Mouse (Mus musculus) MEL (cell line): ENCODE results near the gene St6galnac1.

Source experiments
- CTCF ChIP-seq, 3 experiments: IDR thresholded peaks in 2 of 3; conservative IDR thresholded peaks in 1 of 3; 2 replicates each; pipeline ENCODE4 v1.5.1; 2011 to 2012; ENCODE audit warnings: low read length in 3 of 3, low read depth in 2 of 3, mild to moderate bottlenecking in 2 of 3, improper control_type of control experiment in 1 of 3, inconsistent platforms in 1 of 3, mixed read lengths in 1 of 3, moderate library complexity in 1 of 3; ENCODE audit not compliant: control insufficient read depth in 1 of 3, insufficient read depth in 1 of 3, poor library complexity in 1 of 3, severe bottlenecking in 1 of 3
- ETS1 ChIP-seq: IDR thresholded peaks from 2 replicates; pipeline ENCODE4 v1.6.1; 2012; ENCODE audit warnings: low read depth, mild to moderate bottlenecking, inconsistent platforms, low read length, improper control_type of control experiment, moderate library complexity
- GABPA ChIP-seq: IDR thresholded peaks from 2 replicates; pipeline ENCODE4 v1.6.1; 2012; ENCODE audit warnings: low read depth, mild to moderate bottlenecking, inconsistent platforms, low read length, improper control_type of control experiment, moderate library complexity
- GATA1 ChIP-seq: IDR thresholded peaks from 2 replicates; pipeline ENCODE4 v1.6.1; 2011; ENCODE audit warnings: low read depth, low read length, improper control_type of control experiment
- MAX ChIP-seq: IDR thresholded peaks from 2 replicates; pipeline ENCODE4 v1.6.1; 2011; ENCODE audit warnings: low read length, improper control_type of control experiment
- MAZ ChIP-seq: IDR thresholded peaks from 2 replicates; pipeline ENCODE4 v1.6.1; 2012; ENCODE audit warnings: low read depth, mild to moderate bottlenecking, inconsistent platforms, low read length, improper control_type of control experiment
- POLR2A ChIP-seq, 2 experiments: IDR thresholded peaks; 2 replicates each; pipeline ENCODE4 v1.6.1; 2011 to 2012; ENCODE audit warnings: low read length in 2 of 2, mild to moderate bottlenecking in 2 of 2, control low read depth in 1 of 2, improper control_type of control experiment in 1 of 2, low read depth in 1 of 2, moderate library complexity in 1 of 2; ENCODE audit not compliant: control insufficient read depth in 1 of 2, insufficient read depth in 1 of 2, poor library complexity in 1 of 2
- USF1 ChIP-seq: IDR thresholded peaks from 2 replicates; pipeline ENCODE4 v1.6.1; 2014; ENCODE audit warnings: low read depth, mild to moderate bottlenecking, inconsistent platforms, low read length, improper control_type of control experiment, moderate library complexity
- USF2 ChIP-seq, 2 experiments: IDR thresholded peaks; 2 replicates each; pipeline ENCODE4 v1.6.1; 2011 to 2012; ENCODE audit warnings: improper control_type of control experiment in 2 of 2, low read length in 2 of 2, borderline replicate concordance in 1 of 2, inconsistent platforms in 1 of 2, low read depth in 1 of 2, mild to moderate bottlenecking in 1 of 2; ENCODE audit not compliant: insufficient read depth in 1 of 2
- ZMIZ1 ChIP-seq: IDR thresholded peaks from 2 replicates; pipeline ENCODE4 v1.6.1; 2012; ENCODE audit warnings: low read depth, mild to moderate bottlenecking, inconsistent platforms, low read length, improper control_type of control experiment, moderate library complexity
- ZNF384 ChIP-seq: IDR thresholded peaks from 2 replicates; pipeline ENCODE4 v1.6.1; 2012; ENCODE audit warnings: low read depth, mild to moderate bottlenecking, inconsistent platforms, low read length, improper control_type of control experiment

DNA sequence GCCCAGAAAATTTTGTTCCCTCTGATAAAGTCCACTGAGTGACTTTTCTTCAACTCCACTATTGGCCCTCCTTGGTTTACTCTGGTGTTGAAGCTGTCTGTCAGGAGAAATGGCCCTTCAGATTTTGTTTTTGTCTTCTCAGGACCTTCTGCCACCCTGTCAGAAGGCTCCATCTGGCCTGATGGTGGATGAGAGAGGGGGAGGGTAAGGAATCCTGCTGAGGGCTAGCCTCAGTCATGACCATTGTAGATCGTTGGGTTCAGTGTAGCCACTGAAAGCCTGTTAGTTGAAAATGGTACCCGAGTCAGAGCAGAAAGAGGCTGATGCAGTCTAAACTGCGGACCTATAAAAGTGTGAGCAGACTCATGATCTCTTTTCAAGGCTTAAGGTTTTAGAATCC is 49.2 kb downstream of the St6galnac1 start:
- TF ChIP-seq POLR2A (IDR thresholded peaks at IDR 0.05; ENCODE audit: control insufficient read depth in 1 of 2, insufficient read depth in 1 of 2, low read depth in 1 of 2, low read length in 2 of 2, poor library complexity in 1 of 2) (no peak), CTCF (IDR thresholded peaks at IDR 0.05 in 2 of 3, conservative IDR thresholded peaks at IDR 0.05 in 1 of 3; ENCODE audit: control insufficient read depth in 1 of 3, insufficient read depth in 1 of 3, low read depth in 2 of 3, low read length in 3 of 3, poor library complexity in 1 of 3, severe bottlenecking in 1 of 3) (no peak), MAX (no peak), GABPA (no peak), GATA1 (no peak), ETS1 (no peak), ZMIZ1 (no peak), ZNF384 (no peak), USF1 (no peak), USF2 (IDR thresholded peaks at IDR 0.05; ENCODE audit: borderline replicate concordance in 1 of 2, insufficient read depth in 1 of 2, low read depth in 1 of 2, low read length in 2 of 2) (no peak), MAZ (0 out of 2 replicates have a peak, but pooled peaks have one; percentile 10)
